Mouse (Mus musculus) hindbrain, postnatal 0 days (tissue): ENCODE data around the gene AI837181. TPM values are rescaled to one million over a fixed set of nuclear protein-coding genes. Genes with fewer than 3 reads are reported as not detected.
A peak's percentile ranks its signal among the peaks of the same experiment; 100 is the strongest.

Source experiments
- ATAC-seq: fragments of 200-750 bp; cut with Nextera tagmentation; 2 replicates; pipeline ENCODE4 v1.8.0; 2017; ENCODE audit warnings: mild to moderate bottlenecking, moderate TSS enrichment, moderate library complexity
- DNase-seq: peaks from one replicate; pipeline ENCODE4 v3.0.0-alpha.2; 2015; ENCODE audit warnings: low spot score
- H3K27ac ChIP-seq: fragments of 300-500 bp; sonication (generic); 2 replicates; pipeline ENCODE4 v1.5.1; 2014; ENCODE audit warnings: mild to moderate bottlenecking
- H3K27me3 ChIP-seq: fragments of 300-500 bp; sonication (generic); 2 replicates; pipeline ENCODE4 v1.6.1; 2014; ENCODE audit warnings: low read length, mixed read lengths; ENCODE audit not compliant: insufficient read depth
- H3K36me3 ChIP-seq: fragments of 300-500 bp; sonication (generic); 2 replicates; pipeline ENCODE4 v1.6.1; 2014; ENCODE audit warnings: low read length, mixed read lengths; ENCODE audit not compliant: insufficient read depth
- H3K4me1 ChIP-seq: fragments of 300-500 bp; sonication (generic); 2 replicates; pipeline ENCODE4 v1.6.1; 2014; ENCODE audit warnings: antibody characterized with exemption, low read length, mixed read lengths; ENCODE audit not compliant: insufficient read depth
- H3K4me2 ChIP-seq: fragments of 300-500 bp; sonication (generic); 2 replicates; pipeline ENCODE4 v1.6.1; 2014; ENCODE audit warnings: low read depth, mild to moderate bottlenecking, low read length, moderate library complexity, mixed read lengths
- H3K4me3 ChIP-seq: fragments of 300-500 bp; sonication (generic); 2 replicates; pipeline ENCODE4 v1.5.1; 2014; ENCODE audit warnings: low read length
- H3K9ac ChIP-seq: fragments of 300-500 bp; sonication (generic); replicated peaks from 2 replicates; pipeline ENCODE4 v1.6.1; 2014; ENCODE audit warnings: mild to moderate bottlenecking, low read length, moderate library complexity, mixed read lengths
- H3K9me3 ChIP-seq: fragments of 300-500 bp; sonication (generic); 2 replicates; pipeline ENCODE4 v1.6.1; 2016; ENCODE audit warnings: low read length, mixed read lengths
- CTCF ChIP-seq: IDR thresholded peaks from 2 replicates; pipeline ENCODE4 v1.5.1; 2016; ENCODE audit warnings: antibody characterized with exemption, control low read depth, low read depth
- WGBS: fragments of 180-500 bp; shearing (Covaris S2); extraction: QIAGEN DNeasy Blood & Tissue Kit; methylation state at CpG from one replicate; pipeline ENCODE4 v1.1.7; 2014; 5-methylcytosine and 5-hydroxymethylcytosine counted together
- polyA plus RNA-seq: library from polyadenylated mRNA; unstranded; fragments of >200 nt; fragmentation: Nextera tagmentation; extraction: Ambion mirVana; gene quantifications from 2 replicates; pipeline ENCODE4 v1.2.1, GENCODE M21; 2015
- total RNA-seq: library from RNA; depleted of rRNA; stranded (reverse); fragments of >200 nt; gene quantifications from 2 replicates; pipeline ENCODE4 v1.2.3, GENCODE M21; 2014

Gene AI837181
- total and polyA plus RNA-seq, 2 experiments from 2014 or later, result 82.8 to 100 TPM

DNA sequence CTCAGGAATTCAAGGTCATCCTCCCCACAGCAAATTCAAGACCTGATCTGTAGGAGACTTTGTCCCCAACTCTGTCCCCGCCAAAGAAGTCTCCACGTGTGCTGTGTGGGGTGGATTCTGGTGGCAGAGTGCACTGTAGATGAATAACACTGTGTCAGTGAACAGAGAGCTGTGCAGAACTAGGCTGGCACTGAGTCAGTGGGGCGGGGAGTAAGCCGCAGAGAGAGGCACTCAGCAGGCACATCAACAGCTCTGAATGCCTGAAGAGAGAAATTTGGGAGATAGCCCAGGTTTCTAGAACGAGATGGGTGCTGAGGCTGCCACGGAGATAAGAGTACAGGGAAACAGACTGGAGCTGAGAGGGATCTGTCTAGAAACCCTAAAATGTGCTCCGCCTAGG, 34.1 kb downstream of the AI837181 start:
- Histone ChIP-seq H3K4me2 (no peak overlapping the region), H3K9me3 (no peaks in the 10 kb centered on the region), H3K27me3 (no peaks in the 10 kb centered on the region), H3K4me3 (no peak overlapping the region), H3K27ac (no peak overlapping the region), H3K36me3 (peaks cover 12% of the 10 kb centered on the region; the same call in 1 of the 2 replicates), H3K9ac (no peak overlapping the region), H3K4me1 (peaks cover 27% of the 10 kb centered on the region)
- DNase-seq (no peak), ATAC-seq (no peak)
- 66% methylated on average over 7 of the region's 7 CpGs for WGBS
- TF ChIP-seq CTCF, result no peak

DNA sequence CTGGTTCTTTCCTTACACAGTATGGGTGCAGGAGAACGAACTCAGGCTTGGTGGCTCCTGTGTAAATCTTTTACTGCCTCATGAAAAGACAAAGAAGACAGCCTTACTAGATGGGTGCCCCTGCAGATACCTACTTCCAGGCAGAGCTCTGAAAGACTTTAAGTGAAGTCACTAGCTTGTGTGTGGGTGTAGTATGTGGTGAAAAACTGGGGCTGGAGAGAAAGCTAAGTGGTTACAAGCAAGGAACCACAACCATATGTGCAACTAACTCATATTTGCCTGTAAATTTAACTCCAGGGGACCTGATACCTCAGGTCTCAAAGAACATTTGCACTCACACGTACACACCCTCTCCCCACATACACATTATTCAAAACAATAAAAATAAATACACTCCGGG, 35.0 kb downstream of the AI837181 start:
- 22% methylated on average over 3 of the region's 3 CpGs for WGBS
- Histone ChIP-seq H3K4me3 (peak overlapping the region; percentile 62), H3K36me3 (peaks cover 12% of the 10 kb centered on the region; the same call in 1 of the 2 replicates), H3K4me2 (peak overlapping the region; percentile 79), H3K9me3 (no peaks in the 10 kb centered on the region), H3K27me3 (no peaks in the 10 kb centered on the region), H3K9ac (peak overlapping the region; percentile 73), H3K4me1 (peaks cover 25% of the 10 kb centered on the region), H3K27ac (peak overlapping the region; percentile 65; the same call in 1 of the 2 replicates)
- DNase-seq, result no peak
- no peak for TF ChIP-seq CTCF
- ATAC-seq, result no peak

DNA sequence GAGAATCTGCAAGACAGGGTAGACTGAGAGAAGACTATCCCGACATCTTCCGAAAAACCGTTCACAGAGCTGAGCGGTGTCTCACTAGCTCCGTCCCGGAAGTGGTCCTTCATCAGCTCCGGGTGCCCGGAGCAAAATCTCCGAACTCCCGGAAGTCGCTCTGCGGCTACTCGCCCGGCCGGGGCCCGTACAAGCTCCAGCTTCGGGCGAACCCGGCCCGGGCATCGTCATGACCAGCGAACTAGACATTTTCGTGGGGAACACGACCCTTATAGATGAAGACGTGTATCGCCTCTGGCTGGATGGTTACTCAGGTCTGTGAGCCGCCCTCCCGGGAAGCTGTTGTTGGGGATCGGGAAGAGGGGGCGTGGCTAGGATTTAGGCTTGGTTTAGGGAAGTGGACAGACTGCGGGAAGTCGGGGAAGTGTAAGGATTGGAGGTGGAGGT, 35.5 kb downstream of the AI837181 start, which contains the start of gene Fibp:
Fibp (plus strand) TSS at position 151 of the 447 bp plus-strand sequence.
- H3K4me1 ChIP-seq, result peaks cover 20% of the 10 kb centered on the region
- WGBS, result under 1% methylated on average over 32 of the region's 32 CpGs
- TF ChIP-seq CTCF, result no peak

DNA sequence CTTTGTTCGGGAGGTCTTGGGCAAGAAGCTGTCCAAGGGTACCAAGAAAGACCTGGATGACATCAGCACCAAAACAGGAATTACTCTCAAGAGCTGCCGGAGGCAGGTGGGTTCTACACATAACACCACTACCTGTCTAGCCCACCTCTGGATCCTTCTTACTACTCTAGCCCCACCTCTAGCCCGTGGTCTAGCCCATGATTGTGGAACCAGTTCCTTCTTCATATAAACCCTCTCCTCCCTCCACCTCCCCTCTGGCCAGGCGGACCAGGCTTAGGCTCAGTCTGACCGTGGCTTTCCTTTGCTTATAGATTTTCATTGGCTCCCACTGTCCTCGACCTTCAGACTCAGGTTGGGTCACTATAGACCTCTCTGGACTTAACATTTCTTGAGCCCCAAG, 36.5 kb downstream of the AI837181 start:
- 81% methylated on average over 6 of the region's 6 CpGs for WGBS

More for the DNA sequence above, 35.5 kb downstream of the AI837181 start, which contains the start of gene Fibp:
- Histone ChIP-seq H3K27me3 (no peaks in the 10 kb centered on the region), H3K27ac (peak within 1 kb of the TSS; percentile 65), H3K4me2 (peak within 1 kb of the TSS; percentile 79), H3K4me3 (peak within 1 kb of the TSS; percentile 62), H3K36me3 (peaks cover 18% of the 10 kb centered on the region; the same call in 1 of the 2 replicates), H3K9ac (peak within 1 kb of the TSS; percentile 73), H3K9me3 (no peaks in the 10 kb centered on the region)
- peak; percentile 96 for DNase-seq
- ATAC-seq, result peak; percentile 71

DNA sequence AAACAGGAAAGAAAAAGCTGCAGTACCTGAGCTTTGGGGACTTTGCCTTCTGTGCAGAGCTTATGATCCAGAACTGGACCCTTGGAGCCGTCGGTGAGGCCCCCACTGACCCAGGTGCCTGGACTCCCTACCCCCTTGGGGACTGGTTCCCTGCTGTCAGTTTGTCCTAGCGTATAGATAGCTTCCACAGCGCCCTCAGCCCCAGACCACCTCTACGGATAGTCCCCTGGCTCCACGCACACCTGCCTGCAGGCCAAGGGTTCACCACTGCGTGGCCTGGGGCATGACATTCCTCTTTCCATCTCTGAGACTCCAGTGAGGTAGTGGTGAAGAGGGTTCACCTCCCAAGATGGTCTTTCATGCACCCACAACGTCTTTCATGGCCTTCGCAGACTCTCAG, 38.3 kb downstream of the AI837181 start:
- no peaks in the 10 kb centered on the region for H3K9me3 ChIP-seq
- H3K27ac ChIP-seq, result no peak overlapping the region
- H3K4me2 ChIP-seq, result no peak overlapping the region
- TF ChIP-seq CTCF, result no peak
- no peaks in the 10 kb centered on the region for H3K27me3 ChIP-seq
- H3K4me1 ChIP-seq, result peaks cover 8% of the 10 kb centered on the region
- WGBS, result 90% methylated on average over 9 of the region's 9 CpGs
- DNase-seq, result no peak
- no peak overlapping the region for H3K9ac ChIP-seq
- H3K36me3 ChIP-seq, result peaks cover 35% of the 10 kb centered on the region
- ATAC-seq, result no peak
- H3K4me3 ChIP-seq, result no peak overlapping the region

More for the DNA sequence above, 36.5 kb downstream of the AI837181 start:
- no peaks in the 10 kb centered on the region for H3K27me3 ChIP-seq
- peak overlapping the region; percentile 79 for H3K4me2 ChIP-seq
- ATAC-seq (no peak), DNase-seq (no peak)
- TF ChIP-seq CTCF, result no peak
- H3K9me3 ChIP-seq, result no peaks in the 10 kb centered on the region
- peak overlapping the region; percentile 73 for H3K9ac ChIP-seq
- H3K27ac ChIP-seq, result no peak overlapping the region
- H3K36me3 ChIP-seq, result peaks cover 25% of the 10 kb centered on the region
- H3K4me1 ChIP-seq, result peaks cover 13% of the 10 kb centered on the region
- peak overlapping the region; percentile 62 for H3K4me3 ChIP-seq

DNA sequence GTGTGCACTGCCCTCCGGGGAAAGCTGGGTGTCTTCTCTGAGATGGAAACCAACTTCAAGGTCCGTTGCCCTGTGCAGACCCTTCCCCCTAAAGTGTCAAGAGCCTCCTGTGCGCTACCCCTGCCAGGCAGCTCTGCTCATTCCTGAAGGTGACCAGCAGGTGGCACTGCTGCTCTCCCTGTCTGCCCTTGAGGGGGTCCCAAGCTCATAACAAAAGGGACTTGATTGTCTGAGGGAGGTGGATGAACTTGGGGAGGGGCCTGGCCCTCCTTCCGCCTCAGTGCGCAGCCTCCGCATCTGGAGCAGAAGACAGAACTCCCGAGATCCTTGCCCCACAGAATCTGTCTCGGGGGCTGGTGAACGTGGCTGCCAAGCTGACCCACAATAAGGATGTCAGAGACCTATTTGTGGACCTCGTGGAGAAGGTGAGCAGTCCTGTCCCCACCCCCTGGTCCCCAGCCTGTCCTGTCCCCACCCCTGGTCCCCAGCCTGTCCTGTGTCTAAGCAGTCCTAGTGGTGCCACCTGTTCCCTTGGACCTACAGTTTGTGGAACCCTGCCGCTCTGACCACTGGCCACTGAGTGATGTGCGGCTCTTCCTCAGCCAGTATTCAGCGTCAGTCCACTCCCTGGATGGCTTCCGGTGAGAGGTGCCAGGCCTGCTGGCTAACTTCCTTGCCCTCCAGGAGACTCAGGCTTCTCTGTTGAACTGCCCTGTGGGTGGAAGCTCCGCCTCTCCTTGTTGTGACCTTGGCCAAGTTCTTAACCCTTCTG, 39.0 kb downstream of the AI837181 start:
- H3K4me3 ChIP-seq, result 0 out of 2 replicates have a peak overlapping the region, but pooled peaks have one; percentile 16
- peak; percentile 93 for TF ChIP-seq CTCF
- H3K36me3 ChIP-seq, result peaks cover 35% of the 10 kb centered on the region
- H3K9ac ChIP-seq, result 0 out of 2 replicates have a peak overlapping the region, but pooled peaks have one; percentile 19
- ATAC-seq (peak; percentile 44), DNase-seq (peak; percentile 86)
- H3K27me3 ChIP-seq, result no peaks in the 10 kb centered on the region
- WGBS, result 28% methylated on average over 15 of the region's 15 CpGs
- H3K4me1 ChIP-seq, result peaks cover 8% of the 10 kb centered on the region
- peak overlapping the region; percentile 43 for H3K27ac ChIP-seq
- H3K9me3 ChIP-seq, result no peaks in the 10 kb centered on the region
- peak overlapping the region; percentile 45 for H3K4me2 ChIP-seq
